Mouse (Mus musculus) left cerebral cortex, postnatal 4 days (tissue): ENCODE results near the gene Ace3. TPM values are rescaled to one million over a fixed set of nuclear protein-coding genes. Genes with fewer than 3 reads are reported as not detected.

Experiments used
- DNase-seq: peaks from one replicate; pipeline ENCODE4 v3.0.0-alpha.2; 2022
- intact Hi-C: fragments of 180-260 bp; cut with DNase I; formaldehyde crosslinking; loops from one replicate; pipeline ENCODE4 v1.15.1; 2025
- total RNA-seq, 2 experiments: library from RNA; stranded (reverse); gene quantifications; 2 replicates each; pipeline ENCODE4 v1.2.3; 2021

Ace3 gene
- total RNA-seq, 2 experiments from 2014 or later, result not detected

GRCm38 (mm10) chr11:106036548-106037417, 42.3 kb downstream of the Ace3 start, which contains the start of gene Dcaf7:
Gene Dcaf7 (plus strand): TSS chr11:106036872.
- DNase-seq, result peak; percentile 97
- intact Hi-C loops, result loop anchor here (5.0 kb wide), 1 partner anchor 109 kb away; no protein-coding TSS in a partner anchor

GRCm38 (mm10) chr11:106037418-106037751, 42.9 kb downstream of the Ace3 start:
- intact Hi-C loops, result loop anchor here (5.0 kb wide), 1 partner anchor 110 kb away; no protein-coding TSS in a partner anchor
- peak; percentile 84 for DNase-seq

GRCm38 (mm10) chr11:106044349-106044748, 49.9 kb downstream of the Ace3 start:
- no peak for DNase-seq
- intact Hi-C loops, result no loop called here

GRCm38 (mm10) chr11:106045256-106045655, 50.8 kb downstream of the Ace3 start:
- no peak for DNase-seq
- intact Hi-C loops, result no loop called here

GRCm38 (mm10) chr11:106045780-106046179, 51.3 kb downstream of the Ace3 start:
- DNase-seq, result no peak
- intact Hi-C loops, result no loop called here

- no peak for DNase-seq
- intact Hi-C loops, result no loop called here
Observed at GRCm38 (mm10) chr11:106046584-106046983, 52.1 kb downstream of the Ace3 start.

GRCm38 (mm10) chr11:106053921-106054320, 59.4 kb downstream of the Ace3 start:
- intact Hi-C loops, result no loop called here
- no peak for DNase-seq

- intact Hi-C loops, result no loop called here
- DNase-seq, result no peak
Observed at GRCm38 (mm10) chr11:106054600-106054999, 60.1 kb downstream of the Ace3 start.

Other genes starting within 250 kb of the Ace3 start
- gene Cyb561, start 41.3 kb upstream of the Ace3 start, total RNA-seq, result 10 to 100 TPM; 36.6 to 38.9 TPM
- gene Ace, start 26.7 kb upstream of the Ace3 start, total RNA-seq, result 1 to 10 TPM; 8.1 to 9.8 TPM
- gene Kcnh6, start 13.4 kb downstream of the Ace3 start, total RNA-seq, result 1 to 10 TPM; 1.4 to 1.7 TPM
- gene Dcaf7, start 42.2 kb downstream of the Ace3 start, total RNA-seq, result 100 to 1,000 TPM; 167 to 185 TPM
- gene Taco1, start 71.4 kb downstream of the Ace3 start, total RNA-seq, result 10 to 100 TPM; 12.3 to 12.8 TPM
- 10 to 100 TPM; 30.7 to 31.9 TPM for gene Map3k3, start 89.9 kb downstream of the Ace3 start, total RNA-seq
- gene Gm10840, start 166.2 kb downstream of the Ace3 start, total RNA-seq, result not detected
- gene Limd2, start 166.2 kb downstream of the Ace3 start, total RNA-seq, result 10 to 100 TPM; 81.2 to 84.6 TPM
- 10 to 100 TPM; 27.3 to 28.5 TPM for gene Strada, start 207.5 kb downstream of the Ace3 start, total RNA-seq
- gene Ccdc47, start 221.7 kb downstream of the Ace3 start, total RNA-seq, result 10 to 100 TPM; 69.4 to 74.7 TPM
- gene Ddx42, start 222.3 kb downstream of the Ace3 start, total RNA-seq, result 10 to 100 TPM; 79.8 to 81.0 TPM